Mouse (Mus musculus): Measurements from ENCODE around the gene App.

DNA sequence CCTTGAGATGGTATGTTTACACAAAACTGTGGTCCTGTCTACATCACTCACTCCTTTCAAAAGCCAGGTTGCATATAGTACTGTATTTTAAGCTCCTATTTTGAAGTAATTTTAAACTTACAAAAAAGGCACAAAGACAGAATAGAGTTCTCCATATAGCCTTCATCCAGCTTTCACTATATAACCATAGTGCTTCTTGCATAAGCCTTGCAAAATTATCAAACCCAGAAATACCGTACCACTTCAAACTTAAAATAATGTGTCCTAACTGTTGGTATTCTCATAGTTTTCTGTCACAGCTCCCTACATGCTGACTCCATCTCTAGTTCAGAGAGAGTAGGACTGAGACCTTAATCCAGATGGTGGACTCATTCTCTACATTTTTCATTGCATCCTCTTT, 245.7 kb downstream of the App start:
- no peak for TF ChIP-seq CTCF (IDR thresholded peaks at IDR 0.05; ENCODE audit: low read depth)
- TF ChIP-seq EP300 (IDR thresholded peaks at IDR 0.05; ENCODE audit: low read depth), result no peak
